Mouse (Mus musculus) heart, postnatal 0 days (tissue): ENCODE measurements around the gene Vwa5b2. TPM values are rescaled to one million over a fixed set of nuclear protein-coding genes. Genes with fewer than 3 reads are reported as not detected.

Experiments
- ATAC-seq: fragments of 200-750 bp; cut with Nextera tagmentation; 2 replicates; pipeline ENCODE4 v1.8.0; 2017; ENCODE audit warnings: low read depth, moderate number of reproducible peaks, moderate library complexity; ENCODE audit not compliant: insufficient read depth
- DNase-seq: peaks from one replicate; pipeline ENCODE4 v3.0.0-alpha.2; 2016; ENCODE audit warnings: low spot score
- H3K27ac ChIP-seq: fragments of 300-500 bp; sonication (generic); 2 replicates; pipeline ENCODE4 v1.5.1; 2014; ENCODE audit warnings: low read depth, mild to moderate bottlenecking
- H3K27me3 ChIP-seq: fragments of 300-500 bp; sonication (generic); 2 replicates; pipeline ENCODE4 v1.6.1; 2014; ENCODE audit warnings: low read length, mixed read lengths; ENCODE audit not compliant: control insufficient read depth, insufficient read depth
- H3K36me3 ChIP-seq: fragments of 300-500 bp; sonication (generic); replicated peaks from 2 replicates; pipeline ENCODE4 v1.6.1; 2014; ENCODE audit warnings: low read length, mixed read lengths; ENCODE audit not compliant: control insufficient read depth, insufficient read depth
- H3K4me1 ChIP-seq: fragments of 300-500 bp; sonication (generic); 2 replicates; pipeline ENCODE4 v1.6.1; 2014; ENCODE audit warnings: antibody characterized with exemption; ENCODE audit not compliant: control insufficient read depth, insufficient read depth
- H3K4me2 ChIP-seq: fragments of 300-500 bp; sonication (generic); 2 replicates; pipeline ENCODE4 v1.6.1; 2014; ENCODE audit warnings: low read depth, mild to moderate bottlenecking, low read length, moderate library complexity
- H3K4me3 ChIP-seq: fragments of 300-500 bp; sonication (generic); 2 replicates; pipeline ENCODE4 v1.5.1; 2014; ENCODE audit warnings: low read depth, low read length
- H3K9ac ChIP-seq: fragments of 300-500 bp; sonication (generic); replicated peaks from 2 replicates; pipeline ENCODE4 v1.6.1; 2014; ENCODE audit warnings: low read depth, low read length, mixed read lengths
- H3K9me3 ChIP-seq: fragments of 300-500 bp; sonication (generic); replicated peaks from 2 replicates; pipeline ENCODE4 v1.6.1; 2016; ENCODE audit warnings: low read length; ENCODE audit not compliant: control insufficient read depth
- CTCF ChIP-seq: IDR thresholded peaks from 2 replicates; pipeline ENCODE4 v1.5.1; 2016; ENCODE audit warnings: antibody characterized with exemption, control low read depth, low read depth
- EP300 ChIP-seq: IDR thresholded peaks from 2 replicates; pipeline ENCODE4 v1.6.1; 2016; ENCODE audit warnings: antibody characterized with exemption, low read depth
- WGBS: fragments of 180-500 bp; shearing (Covaris S2); extraction: QIAGEN DNeasy Blood & Tissue Kit; methylation state at CpG from one replicate; pipeline ENCODE4 v1.1.7; 2014; 5-methylcytosine and 5-hydroxymethylcytosine counted together
- polyA plus RNA-seq: library from polyadenylated mRNA; unstranded; fragments of >200 nt; fragmentation: Nextera tagmentation; extraction: Ambion mirVana; gene quantifications from 2 replicates; pipeline ENCODE4 v1.2.1, GENCODE M21; 2015
- total RNA-seq: library from RNA; depleted of rRNA; stranded (reverse); fragments of >200 nt; gene quantifications from 2 replicates; pipeline ENCODE4 v1.2.3, GENCODE M21; 2014; ENCODE audit warnings: low replicate concordance; rRNA removed

The Vwa5b2 gene
- total RNA-seq: 0.46 TPM in 1 of 2 replicates, not detected in the other
- 0.04 TPM in 1 of 2 replicates, not detected in the other for polyA plus RNA-seq

DNA sequence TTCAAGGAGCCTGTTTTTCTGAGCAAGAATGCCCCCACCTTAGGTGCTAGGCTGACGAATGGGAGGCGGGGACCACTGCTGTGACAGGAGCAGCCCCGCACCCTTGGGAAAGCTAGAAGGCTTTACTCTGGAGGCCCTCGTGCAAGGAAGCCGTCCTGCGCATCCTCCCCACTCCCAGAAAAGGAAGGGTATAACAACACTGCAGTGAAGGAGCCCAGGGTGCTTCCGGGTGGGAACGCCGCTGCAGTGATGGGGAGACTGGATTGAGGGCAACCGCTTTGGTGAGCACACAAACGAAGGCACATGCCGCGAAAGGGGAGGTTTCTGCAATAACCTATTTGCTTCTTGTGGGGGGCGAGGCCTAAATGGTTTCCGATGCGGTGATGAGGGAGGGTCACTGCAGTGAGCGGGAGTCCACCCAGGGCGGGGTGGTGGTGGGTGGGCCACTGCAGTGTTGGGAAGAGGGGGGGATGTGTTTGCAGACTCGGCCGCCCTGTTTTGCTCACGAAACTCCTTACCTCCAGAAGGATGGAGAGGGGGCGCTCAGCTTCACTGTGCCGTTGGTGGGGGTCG, at the start of gene Vwa5b2:
Vwa5b2 (plus strand) TSS at position 106 of the 573 bp plus-strand sequence.
- H3K4me1 ChIP-seq: peaks cover 11% of the 10 kb centered on the region; the same call in 1 of the 2 replicates
- peaks cover 56% of the 10 kb centered on the region for H3K27me3 ChIP-seq
- WGBS: 1% methylated on average over 24 of the region's 24 CpGs
- DNase-seq (no peak), ATAC-seq (no peak)
- TF ChIP-seq CTCF (no peak), EP300 (no peak)
- H3K9ac ChIP-seq: 0 out of 2 replicates have a peak within 1 kb of the TSS, but pooled peaks have one; percentile 7
- H3K9me3 ChIP-seq: no peaks in the 10 kb centered on the region
- no peak within 1 kb of the TSS for H3K27ac ChIP-seq
- H3K4me3 ChIP-seq: peak within 1 kb of the TSS; percentile 52
- no peaks in the 10 kb centered on the region for H3K36me3 ChIP-seq
- peak within 1 kb of the TSS; percentile 75 for H3K4me2 ChIP-seq

DNA sequence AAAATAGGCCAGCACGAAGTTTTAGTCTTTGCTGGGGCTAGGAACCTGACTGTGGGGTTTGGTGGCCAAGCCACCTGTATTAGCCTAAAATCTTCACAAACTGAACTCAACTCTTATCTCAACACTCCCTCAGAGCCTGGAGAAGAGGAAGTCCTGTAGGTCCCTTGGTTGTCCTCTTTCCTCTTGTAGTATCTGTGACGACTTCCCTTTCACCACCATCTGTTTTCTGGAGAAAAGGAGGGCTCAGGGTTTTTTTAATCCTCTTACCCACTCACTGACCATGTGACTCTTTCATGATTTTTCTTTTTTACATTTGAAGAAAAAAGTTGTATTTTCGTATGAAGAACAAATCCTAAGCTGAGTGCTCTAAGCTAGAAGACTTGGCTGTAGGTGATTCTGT, 49.6 kb upstream of the Vwa5b2 start:
- no peak for TF ChIP-seq EP300
- TF ChIP-seq CTCF: no peak
- ATAC-seq (no peak), DNase-seq (no peak)
- H3K27me3 ChIP-seq: no peaks in the 10 kb centered on the region
- no peaks in the 10 kb centered on the region for H3K9me3 ChIP-seq
- H3K4me1 ChIP-seq: peaks cover 21% of the 10 kb centered on the region
- H3K9ac ChIP-seq: no peak overlapping the region
- no peak overlapping the region for H3K4me2 ChIP-seq
- 73% methylated on average over 3 of the region's 3 CpGs for WGBS
- no peak overlapping the region for H3K4me3 ChIP-seq
- H3K27ac ChIP-seq: no peak overlapping the region
- H3K36me3 ChIP-seq: peaks cover 62% of the 10 kb centered on the region

DNA sequence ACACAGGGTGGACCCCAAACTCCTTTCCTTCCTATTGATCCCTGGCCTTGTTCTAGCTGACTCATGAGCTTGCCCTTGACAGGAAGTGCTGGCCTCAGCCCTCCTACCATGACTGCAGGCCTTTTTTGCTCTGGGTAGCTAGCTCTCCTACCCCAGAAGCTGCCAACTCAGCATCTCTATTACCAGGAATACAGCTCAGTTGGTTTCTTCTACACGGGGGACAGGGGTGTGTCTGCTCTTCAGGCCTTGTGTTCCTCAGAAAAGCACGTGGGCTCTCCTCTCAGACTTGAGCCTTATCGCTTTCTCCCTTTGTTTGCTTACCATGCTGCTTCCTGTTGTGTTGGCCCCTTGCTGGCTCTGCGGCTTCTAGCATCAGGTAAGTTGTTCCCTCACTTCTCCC, 48.8 kb upstream of the Vwa5b2 start:
- Histone ChIP-seq H3K9me3 (no peaks in the 10 kb centered on the region), H3K4me3 (no peak overlapping the region), H3K36me3 (peaks cover 69% of the 10 kb centered on the region), H3K9ac (no peak overlapping the region), H3K4me2 (no peak overlapping the region), H3K27me3 (no peaks in the 10 kb centered on the region), H3K27ac (no peak overlapping the region), H3K4me1 (peaks cover 21% of the 10 kb centered on the region)
- DNase-seq (no peak), ATAC-seq (no peak)
- WGBS: 64% methylated on average over 4 of the region's 4 CpGs
- no peak for TF ChIP-seq CTCF
- TF ChIP-seq EP300: no peak

DNA sequence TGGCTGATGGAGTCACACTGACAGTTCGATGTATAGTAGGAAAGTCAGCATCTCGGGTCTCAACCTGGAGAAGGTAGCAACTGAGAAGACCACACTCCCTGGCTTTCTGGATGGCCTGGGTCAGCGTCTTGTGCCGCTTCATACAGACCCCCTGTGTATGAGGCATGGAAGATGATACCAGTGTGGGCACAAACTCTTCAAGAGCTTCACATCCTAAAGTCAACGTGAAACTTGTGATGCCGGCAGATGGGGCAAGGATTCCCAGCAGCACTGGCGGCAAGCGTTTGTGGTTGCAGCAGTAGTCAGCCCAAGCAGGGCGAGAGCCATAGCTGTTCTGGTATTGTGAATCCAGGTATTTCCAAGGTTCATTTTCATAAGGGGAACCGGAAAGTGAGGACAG, 43.6 kb upstream of the Vwa5b2 start:
- Histone ChIP-seq H3K36me3 (peaks cover 53% of the 10 kb centered on the region), H3K27ac (no peak overlapping the region), H3K4me2 (no peak overlapping the region), H3K4me1 (peaks cover 13% of the 10 kb centered on the region), H3K27me3 (no peaks in the 10 kb centered on the region), H3K9me3 (no peaks in the 10 kb centered on the region), H3K9ac (no peak overlapping the region), H3K4me3 (no peak overlapping the region)
- ATAC-seq: no peak
- 88% methylated on average over 10 of the region's 10 CpGs for WGBS
- TF ChIP-seq EP300: no peak
- no peak for TF ChIP-seq CTCF
- no peak for DNase-seq

DNA sequence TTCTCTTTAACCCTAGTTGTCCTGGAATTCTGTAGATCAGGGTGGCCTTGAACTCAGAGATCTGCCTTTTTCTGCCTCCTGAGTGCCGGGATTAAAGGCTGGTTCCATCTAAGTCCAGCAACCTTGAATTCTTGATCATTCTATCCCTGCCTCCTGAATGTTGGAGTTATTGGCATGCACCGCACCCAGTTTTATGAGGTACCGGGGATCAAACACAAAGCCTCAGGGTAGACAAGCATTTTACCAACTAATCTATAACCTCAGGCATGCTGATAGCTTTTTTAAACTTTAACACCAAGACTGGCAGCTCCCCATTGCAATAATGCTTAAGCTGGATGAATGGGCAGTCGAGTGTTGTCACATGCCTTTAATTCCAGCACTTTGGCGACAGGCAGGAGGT, 41.8 kb upstream of the Vwa5b2 start:
- no peak for TF ChIP-seq CTCF
- no peak for TF ChIP-seq EP300
- Histone ChIP-seq H3K27me3 (no peaks in the 10 kb centered on the region), H3K36me3 (peaks cover 51% of the 10 kb centered on the region), H3K27ac (peak overlapping the region; percentile 44), H3K9ac (peak overlapping the region; percentile 51; the same call in 1 of the 2 replicates), H3K4me1 (peaks cover 13% of the 10 kb centered on the region), H3K4me2 (peak overlapping the region; percentile 87), H3K9me3 (no peaks in the 10 kb centered on the region), H3K4me3 (peak overlapping the region; percentile 73)
- DNase-seq (no peak), ATAC-seq (no peak)
- WGBS: 37% methylated on average over 5 of the region's 5 CpGs
